Mouse (Mus musculus) midbrain, postnatal 0 days (tissue): Measurements from ENCODE around the gene Cntn1. TPM values are rescaled to one million over a fixed set of nuclear protein-coding genes. Genes with fewer than 3 reads are reported as not detected.
A peak's percentile ranks its signal among the peaks of the same experiment; 100 is the strongest.

ENCODE experiments used
- ATAC-seq: fragments of 200-750 bp; cut with Nextera tagmentation; 2 replicates; pipeline ENCODE4 v1.8.0; 2017; ENCODE audit warnings: moderate number of reproducible peaks, mild to moderate bottlenecking, moderate TSS enrichment, moderate library complexity; ENCODE audit not compliant: low FRiP score
- DNase-seq: peaks from one replicate; pipeline ENCODE4 v3.0.0-alpha.2; 2015; ENCODE audit warnings: low spot score
- H3K27ac ChIP-seq: fragments of 300-500 bp; sonication (generic); 2 replicates; pipeline ENCODE4 v1.5.1; 2014; ENCODE audit warnings: low read depth, mild to moderate bottlenecking, low read length, mixed read lengths
- H3K27me3 ChIP-seq: fragments of 300-500 bp; sonication (generic); 2 replicates; pipeline ENCODE4 v1.6.1; 2014; ENCODE audit warnings: low read length, control low read depth, mixed read lengths; ENCODE audit not compliant: insufficient read depth
- H3K36me3 ChIP-seq: fragments of 300-500 bp; sonication (generic); 2 replicates; pipeline ENCODE4 v1.6.1; 2014; ENCODE audit warnings: low read length, control low read depth, mixed read lengths; ENCODE audit not compliant: insufficient read depth
- H3K4me1 ChIP-seq: fragments of 300-500 bp; sonication (generic); 2 replicates; pipeline ENCODE4 v1.6.1; 2014; ENCODE audit warnings: mild to moderate bottlenecking, control low read depth, antibody characterized with exemption, low read length, mixed read lengths; ENCODE audit not compliant: insufficient read depth
- H3K4me2 ChIP-seq: fragments of 300-500 bp; sonication (generic); 2 replicates; pipeline ENCODE4 v1.6.1; 2014; ENCODE audit warnings: low read depth, mild to moderate bottlenecking, low read length, mixed read lengths; ENCODE audit not compliant: poor library complexity, severe bottlenecking
- H3K4me3 ChIP-seq: fragments of 300-500 bp; sonication (generic); 2 replicates; pipeline ENCODE4 v1.5.1; 2014; ENCODE audit warnings: low read depth, mild to moderate bottlenecking, low read length, moderate library complexity
- H3K9ac ChIP-seq: fragments of 300-500 bp; sonication (generic); replicated peaks from 2 replicates; pipeline ENCODE4 v1.6.1; 2014; ENCODE audit warnings: mild to moderate bottlenecking, low read length, moderate library complexity, mixed read lengths; ENCODE audit not compliant: poor library complexity, severe bottlenecking
- H3K9me3 ChIP-seq: fragments of 300-500 bp; sonication (generic); 2 replicates; pipeline ENCODE4 v1.6.1; 2016; ENCODE audit warnings: low read length, control low read depth
- CTCF ChIP-seq: IDR thresholded peaks from 2 replicates; pipeline ENCODE4 v1.5.1; 2016; ENCODE audit warnings: antibody characterized with exemption, mild to moderate bottlenecking
- WGBS: fragments of 180-500 bp; shearing (Covaris S2); extraction: QIAGEN DNeasy Blood & Tissue Kit; methylation state at CpG from one replicate; pipeline ENCODE4 v1.1.7; 2014; 5-methylcytosine and 5-hydroxymethylcytosine counted together
- polyA plus RNA-seq: library from polyadenylated mRNA; unstranded; fragments of >200 nt; fragmentation: Nextera tagmentation; extraction: Ambion mirVana; gene quantifications from 2 replicates; pipeline ENCODE4 v1.2.1, GENCODE M21; 2015
- total RNA-seq: library from RNA; depleted of rRNA; stranded (reverse); fragments of >200 nt; gene quantifications from 2 replicates; pipeline ENCODE4 v1.2.3, GENCODE M21; 2014; rRNA removed

The Cntn1 gene
- total RNA-seq (283 and 300 TPM in 2 replicates), polyA plus RNA-seq (153 and 164 TPM in 2 replicates)

GRCm38 (mm10) chr15:92050996-92051352 is at the start of gene Cntn1:
TSS of gene Cntn1 (plus strand) at chr15:92051165.
- Histone ChIP-seq H3K4me2 (peak within 1 kb of the TSS; percentile 57), H3K27me3 (no peaks in the 10 kb centered on the region), H3K4me3 (peak within 1 kb of the TSS; percentile 78), H3K4me1 (no peaks in the 10 kb centered on the region), H3K27ac (peak within 1 kb of the TSS; percentile 96), H3K36me3 (no peaks in the 10 kb centered on the region), H3K9ac (peak within 1 kb of the TSS; percentile 82), H3K9me3 (no peaks in the 10 kb centered on the region)
- 0% methylated on average over 17 of the region's 17 CpGs for WGBS
- DNase-seq: peak; percentile 95
- ATAC-seq: peak; percentile 96
- peak; percentile 46 for TF ChIP-seq CTCF

GRCm38 (mm10) chr15:92001431-92001830 is 49.5 kb upstream of the Cntn1 start:
- no peak overlapping the region for H3K4me2 ChIP-seq
- 73% methylated on average over 3 of the region's 3 CpGs for WGBS
- TF ChIP-seq CTCF: no peak
- H3K4me1 ChIP-seq: no peaks in the 10 kb centered on the region
- no peaks in the 10 kb centered on the region for H3K9me3 ChIP-seq
- ATAC-seq: no peak
- H3K27ac ChIP-seq: no peak overlapping the region
- H3K27me3 ChIP-seq: no peaks in the 10 kb centered on the region
- H3K9ac ChIP-seq: no peak overlapping the region
- no peak overlapping the region for H3K4me3 ChIP-seq
- no peaks in the 10 kb centered on the region for H3K36me3 ChIP-seq
- DNase-seq: peak; percentile 36

DNA sequence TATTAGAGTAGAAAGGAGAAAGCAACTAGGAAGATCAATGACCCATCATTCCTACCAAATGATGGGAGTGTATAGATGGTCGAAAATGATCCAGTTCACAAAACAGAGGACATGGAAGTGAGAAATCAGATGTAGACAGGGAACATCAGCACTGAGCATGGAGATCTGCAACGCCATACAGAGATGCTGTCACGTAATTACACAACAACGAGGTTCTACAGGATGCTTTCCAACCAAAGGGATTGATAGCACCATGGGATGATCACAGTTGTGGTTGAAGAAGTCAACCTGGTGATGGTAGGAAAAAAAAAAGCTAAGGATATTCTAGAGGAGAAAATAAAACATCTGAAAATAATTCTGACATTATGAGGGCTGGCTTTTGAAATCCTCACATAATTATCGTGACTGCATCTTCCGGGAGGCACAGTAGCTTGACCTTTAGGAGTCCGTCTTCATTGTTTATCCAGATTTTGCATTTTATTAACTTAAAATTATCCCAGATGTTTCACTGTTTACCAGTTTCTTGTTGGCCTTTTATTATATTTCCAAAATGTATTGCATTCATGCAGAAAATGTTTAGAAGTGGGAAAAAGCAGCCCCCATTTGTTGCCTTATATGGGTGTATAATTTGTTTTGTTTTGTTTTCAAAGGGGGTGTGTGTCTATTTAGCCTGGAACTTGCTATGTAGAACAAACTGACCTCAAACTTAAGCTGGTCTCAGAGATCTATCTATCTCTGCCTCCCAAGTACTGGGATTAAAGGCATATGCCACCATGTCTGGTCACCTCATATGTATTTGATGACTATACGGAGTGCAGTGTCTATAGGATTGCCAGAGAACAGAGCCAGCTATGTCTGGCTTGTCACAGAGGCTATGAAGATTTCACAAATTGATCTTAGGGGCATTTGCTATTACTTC is 38.5 kb upstream of the Cntn1 start:
- H3K9me3 ChIP-seq: no peaks in the 10 kb centered on the region
- no peak overlapping the region for H3K9ac ChIP-seq
- H3K4me2 ChIP-seq: no peak overlapping the region
- H3K36me3 ChIP-seq: no peaks in the 10 kb centered on the region
- H3K4me1 ChIP-seq: no peaks in the 10 kb centered on the region
- DNase-seq (no peak), ATAC-seq (no peak)
- H3K27me3 ChIP-seq: no peaks in the 10 kb centered on the region
- TF ChIP-seq CTCF: no peak
- H3K4me3 ChIP-seq: no peak overlapping the region
- 88% methylated on average over 8 of the region's 8 CpGs for WGBS
- H3K27ac ChIP-seq: no peak overlapping the region

DNA sequence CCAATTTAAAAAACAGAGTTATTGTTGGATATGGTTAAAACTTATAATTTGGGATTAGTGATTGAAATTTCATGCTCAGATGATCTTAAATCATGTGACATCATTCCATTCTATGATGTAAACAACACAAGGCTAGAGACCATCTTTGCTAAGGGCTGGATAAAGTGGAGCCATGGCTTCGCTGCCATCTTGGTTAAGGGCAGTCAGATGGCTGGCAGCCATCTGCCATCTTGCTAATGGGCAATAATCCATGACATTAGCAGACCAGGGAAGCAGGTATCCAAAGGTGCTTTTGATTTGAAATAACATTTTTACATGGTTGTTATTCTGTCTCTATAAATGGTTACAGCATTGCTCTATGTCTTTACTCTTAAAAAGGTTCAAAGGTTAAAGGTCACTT is 16.9 kb upstream of the Cntn1 start:
- H3K4me1 ChIP-seq: no peaks in the 10 kb centered on the region
- H3K27ac ChIP-seq: no peak overlapping the region
- H3K9me3 ChIP-seq: 0 out of 2 replicates have a peak, but pooled peaks cover 7% of the 10 kb centered on the region
- H3K4me3 ChIP-seq: no peak overlapping the region
- no peak overlapping the region for H3K9ac ChIP-seq
- DNase-seq (no peak), ATAC-seq (no peak)
- H3K27me3 ChIP-seq: no peaks in the 10 kb centered on the region
- H3K4me2 ChIP-seq: no peak overlapping the region
- WGBS: 92% methylated on average over 1 of the region's 1 CpGs
- no peaks in the 10 kb centered on the region for H3K36me3 ChIP-seq
- no peak for TF ChIP-seq CTCF

DNA sequence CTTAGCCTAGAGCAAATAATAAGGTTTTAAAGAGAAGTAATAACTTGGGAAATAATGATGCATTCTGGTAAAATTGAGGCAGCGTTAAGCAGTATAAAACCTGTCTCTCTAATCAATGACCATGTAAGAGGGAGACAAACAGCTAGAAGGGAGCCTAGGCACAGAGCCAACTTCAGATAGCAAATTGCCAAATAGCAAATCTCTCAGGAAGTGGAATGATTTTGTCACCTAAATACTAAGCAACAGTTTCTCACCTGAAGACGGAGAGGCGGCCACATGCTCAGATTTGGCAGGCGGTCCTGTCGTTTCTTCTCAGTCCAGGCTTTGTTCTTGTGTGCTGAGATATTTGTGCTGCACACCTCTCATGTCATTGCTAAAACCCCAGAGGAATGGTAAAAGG is 8.4 kb upstream of the Cntn1 start:
- no peaks in the 10 kb centered on the region for H3K27me3 ChIP-seq
- no peak for TF ChIP-seq CTCF
- ATAC-seq (no peak), DNase-seq (no peak)
- no peak overlapping the region for H3K27ac ChIP-seq
- 83% methylated on average over 5 of the region's 5 CpGs for WGBS
- H3K4me1 ChIP-seq: no peaks in the 10 kb centered on the region
- H3K4me3 ChIP-seq: no peak overlapping the region
- no peak overlapping the region for H3K4me2 ChIP-seq
- H3K36me3 ChIP-seq: no peaks in the 10 kb centered on the region
- H3K9ac ChIP-seq: no peak overlapping the region
- no peaks in the 10 kb centered on the region for H3K9me3 ChIP-seq

GRCm38 (mm10) chr15:92046042-92046441 is 4.9 kb upstream of the Cntn1 start:
- no peaks in the 10 kb centered on the region for H3K9me3 ChIP-seq
- no peak overlapping the region for H3K27ac ChIP-seq
- no peaks in the 10 kb centered on the region for H3K4me1 ChIP-seq
- peak; percentile 41 for DNase-seq
- H3K36me3 ChIP-seq: no peaks in the 10 kb centered on the region
- no peak overlapping the region for H3K4me3 ChIP-seq
- H3K9ac ChIP-seq: no peak overlapping the region
- ATAC-seq: no peak
- H3K4me2 ChIP-seq: no peak overlapping the region
- 80% methylated on average over 8 of the region's 8 CpGs for WGBS
- TF ChIP-seq CTCF: no peak
- no peaks in the 10 kb centered on the region for H3K27me3 ChIP-seq
